Mouse (Mus musculus): ENCODE measurements around the gene Acadvl. TPM values are rescaled to one million over a fixed set of nuclear protein-coding genes. Genes with fewer than 3 reads are reported as not detected.

Gene Acadvl
- polyA plus RNA-seq, 2 experiments = 40.6 to 84.1 TPM

- Histone ChIP-seq H3K36me3 (replicated peaks; ENCODE audit: control insufficient read depth, insufficient read depth, low read depth) (peaks cover 24% of the 10 kb centered on the region), H3K27me3 (ENCODE audit: control insufficient read depth, insufficient read depth, low read length) (no peaks in the 10 kb centered on the region), H3K4me1 (replicated peaks; ENCODE audit: control insufficient read depth in 2 of 2, insufficient read depth in 2 of 2, low read length in 1 of 2) (peaks cover 11 to 24% of the 10 kb centered on the region in 2 experiments), H3K4me2 (ENCODE audit: low read depth) (peak within 1 kb of the TSS; percentile 91), H3K27ac (peak within 1 kb of the TSS; percentile 22; the same call in 1 of the 2 replicates), H3K9me3 (ENCODE audit: control insufficient read depth, low read length) (no peaks in the 10 kb centered on the region), H3K4me3 (ENCODE audit: insufficient read depth in 1 of 2, low read depth in 2 of 2, low read length in 2 of 2) (peak within 1 kb of the TSS; percentile 69), H3K9ac (replicated peaks) (peak within 1 kb of the TSS; percentile 64)
- ATAC-seq (ENCODE audit: insufficient read depth) (peak; percentile 11), DNase-seq (ENCODE audit: low read depth in 3 of 3, low spot score in 3 of 3) (peak; percentile 90 to 92 (median 91))
- WGBS (ENCODE audit: insufficient replicate concordance) = under 1% methylated on average over 48 of the region's 48 CpGs
- TF ChIP-seq EP300 (IDR thresholded peaks at IDR 0.05; ENCODE audit: low read depth) = peak; percentile 34
- no peak for TF ChIP-seq CTCF (IDR thresholded peaks at IDR 0.05; ENCODE audit: low read depth)
These were observed 14.8 kb downstream of the Acadvl start, which contains the start of gene Dvl2 for GRCm38 (mm10) chr11:70000396-70000898. Dvl2 (plus strand) TSS chr11:70000595.

GRCm38 (mm10) chr11:69999666-70000065 lies 15.5 kb downstream of the Acadvl start:
- Histone ChIP-seq H3K4me2 (ENCODE audit: low read depth) (peak overlapping the region; percentile 91; the same call in 1 of the 2 replicates), H3K9ac (replicated peaks) (no peak overlapping the region), H3K27me3 (ENCODE audit: control insufficient read depth, insufficient read depth, low read length) (no peaks in the 10 kb centered on the region), H3K4me1 (replicated peaks; ENCODE audit: control insufficient read depth in 2 of 2, insufficient read depth in 2 of 2, low read length in 1 of 2) (peaks cover 12 to 25% of the 10 kb centered on the region in 2 experiments), H3K9me3 (ENCODE audit: control insufficient read depth, low read length) (no peaks in the 10 kb centered on the region), H3K4me3 (ENCODE audit: insufficient read depth in 1 of 2, low read depth in 2 of 2, low read length in 2 of 2) (no peak overlapping the region), H3K36me3 (replicated peaks; ENCODE audit: control insufficient read depth, insufficient read depth, low read depth) (peaks cover 25% of the 10 kb centered on the region), H3K27ac (peak overlapping the region; percentile 5; the same call in 1 of the 2 replicates)
- 80% methylated on average over 8 of the region's 8 CpGs for WGBS (ENCODE audit: insufficient replicate concordance)
- DNase-seq (ENCODE audit: low read depth in 3 of 3, low spot score in 3 of 3) = no peak
- TF ChIP-seq CTCF (IDR thresholded peaks at IDR 0.05; ENCODE audit: low read depth) (no peak), EP300 (IDR thresholded peaks at IDR 0.05; ENCODE audit: low read depth) (no peak)
- ATAC-seq (ENCODE audit: insufficient read depth) = no peak

- WGBS (ENCODE audit: insufficient replicate concordance) = 83% methylated on average over 27 of the region's 27 CpGs
- ATAC-seq (ENCODE audit: insufficient read depth) (no peak), DNase-seq (ENCODE audit: low read depth in 3 of 3, low spot score in 3 of 3) (no peak)
- Histone ChIP-seq H3K4me3 (ENCODE audit: insufficient read depth in 1 of 2, low read depth in 2 of 2, low read length in 2 of 2) (no peak overlapping the region), H3K4me1 (replicated peaks; ENCODE audit: control insufficient read depth in 2 of 2, insufficient read depth in 2 of 2, low read length in 1 of 2) (peaks cover 16 to 29% of the 10 kb centered on the region in 2 experiments), H3K9me3 (ENCODE audit: control insufficient read depth, low read length) (no peaks in the 10 kb centered on the region), H3K9ac (replicated peaks) (no peak overlapping the region), H3K4me2 (ENCODE audit: low read depth) (no peak overlapping the region), H3K27ac (no peak overlapping the region), H3K27me3 (ENCODE audit: control insufficient read depth, insufficient read depth, low read length) (no peaks in the 10 kb centered on the region), H3K36me3 (replicated peaks; ENCODE audit: control insufficient read depth, insufficient read depth, low read depth) (peaks cover 34% of the 10 kb centered on the region)
- peak; percentile 53 for TF ChIP-seq CTCF (IDR thresholded peaks at IDR 0.05; ENCODE audit: low read depth)
- TF ChIP-seq EP300 (IDR thresholded peaks at IDR 0.05; ENCODE audit: low read depth) = no peak
These were observed 16.4 kb downstream of the Acadvl start for GRCm38 (mm10) chr11:69998567-69999491.

- TF ChIP-seq CTCF (IDR thresholded peaks at IDR 0.05; ENCODE audit: low read depth) = no peak
- no peak for TF ChIP-seq EP300 (IDR thresholded peaks at IDR 0.05; ENCODE audit: low read depth)
- under 1% methylated on average over 38 of the region's 44 CpGs for WGBS (ENCODE audit: insufficient replicate concordance)
- H3K4me1 ChIP-seq (replicated peaks; ENCODE audit: control insufficient read depth in 2 of 2, insufficient read depth in 2 of 2, low read length in 1 of 2) = peaks cover 22 to 34% of the 10 kb centered on the region in 2 experiments
- ATAC-seq (ENCODE audit: insufficient read depth) = peak; percentile 68
- peak; percentile 73 to 78 (median 76) for DNase-seq (ENCODE audit: low read depth in 3 of 3, low spot score in 3 of 3)
- H3K4me2 ChIP-seq (ENCODE audit: low read depth) = peak overlapping the region; percentile 91
- peak overlapping the region; percentile 95 for H3K27ac ChIP-seq
- H3K27me3 ChIP-seq (ENCODE audit: control insufficient read depth, insufficient read depth, low read length) = no peaks in the 10 kb centered on the region
- H3K9ac ChIP-seq (replicated peaks) = peak overlapping the region; percentile 100
- no peaks in the 10 kb centered on the region for H3K9me3 ChIP-seq (ENCODE audit: control insufficient read depth, low read length)
- peak overlapping the region; percentile 90 to 97 for H3K4me3 ChIP-seq (ENCODE audit: insufficient read depth in 1 of 2, low read depth in 2 of 2, low read length in 2 of 2)
- H3K36me3 ChIP-seq (replicated peaks; ENCODE audit: control insufficient read depth, insufficient read depth, low read depth) = peaks cover 40% of the 10 kb centered on the region
These were observed 18.1 kb downstream of the Acadvl start for GRCm38 (mm10) chr11:69997070-69997509.
